Mouse (Mus musculus): Measurements from ENCODE around the gene Atxn7l1. TPM values are rescaled to one million over a fixed set of nuclear protein-coding genes. Genes with fewer than 3 reads are reported as not detected.

Gene Atxn7l1
- 10 to 100 TPM; 30.8 to 31.6 TPM for total RNA-seq (2021)
- 19.9 and 21.8 TPM in 2 replicates for polyA plus RNA-seq (2012; rRNA removed)
- long read RNA-seq, partial matches to known transcripts: 2 of 10 reads
- long read RNA-seq, other reads (novel, unspliced or antisense): 3 of 10 reads

DNA sequence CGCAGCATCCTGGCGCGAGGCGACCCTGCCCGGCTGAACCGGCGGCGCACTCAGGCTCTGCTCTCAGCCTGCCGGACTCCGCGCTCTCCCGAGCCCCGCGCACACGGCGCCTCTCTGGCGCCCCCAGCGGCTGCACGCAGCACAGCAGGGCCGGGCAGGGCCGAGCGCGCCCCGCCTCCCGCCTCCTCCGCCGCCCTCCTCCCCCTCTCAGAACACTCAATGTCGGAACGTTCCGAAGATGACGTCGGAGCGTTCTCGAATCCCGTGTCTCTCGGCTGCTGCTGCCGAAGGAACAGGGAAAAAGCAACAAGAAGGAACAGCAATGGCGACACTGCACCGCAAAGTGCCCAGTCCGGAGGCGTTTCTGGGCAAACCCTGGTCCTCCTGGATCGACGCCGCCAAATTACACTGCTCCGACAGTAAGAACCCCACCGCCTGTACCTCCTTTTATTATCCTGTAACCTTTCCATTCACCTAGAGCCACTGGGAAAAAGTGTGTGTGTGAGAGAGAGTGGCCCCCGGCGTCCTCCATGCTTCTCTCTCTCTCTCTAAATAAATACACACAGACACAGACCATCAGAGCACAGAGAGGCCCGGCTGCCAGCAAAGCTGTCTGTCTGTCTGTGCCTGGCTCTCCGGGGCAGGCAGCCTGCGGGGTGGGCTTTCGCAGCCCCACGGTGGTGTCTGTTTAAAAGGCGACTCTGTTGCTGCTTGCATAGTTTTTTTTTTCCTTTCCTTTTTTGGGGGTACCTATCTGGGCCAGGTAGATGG is at the start of gene Atxn7l1:
Gene Atxn7l1 (plus strand): TSS at position 197 of the 771 bp plus-strand sequence.
- DNase-seq: peak; percentile 94

GRCm38 (mm10) chr12:33101627-33102026 is 45.9 kb upstream of the Atxn7l1 start:
- no peak for DNase-seq

- DNase-seq: no peak
Measured at GRCm38 (mm10) chr12:33102342-33103115, 45.0 kb upstream of the Atxn7l1 start.

DNA sequence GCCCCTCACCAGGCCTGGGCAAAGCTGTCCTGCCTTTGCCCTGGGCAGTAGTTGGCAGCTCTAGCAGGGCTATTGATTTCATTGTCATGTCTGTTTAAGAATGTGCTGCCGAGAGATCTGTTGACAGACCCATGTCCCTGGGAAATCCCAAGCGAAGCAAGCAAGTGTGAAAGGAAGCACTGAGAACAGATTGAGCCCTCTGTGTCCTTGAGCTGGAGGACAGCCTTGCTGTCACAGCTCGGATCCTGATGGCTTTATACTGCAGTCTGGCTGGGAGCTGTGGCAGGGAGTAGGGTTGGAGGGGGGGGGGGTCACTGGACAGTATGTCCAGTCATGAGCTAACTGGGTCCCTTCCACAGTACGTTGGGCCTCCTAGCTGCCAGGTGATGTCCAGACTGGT is 41.8 kb upstream of the Atxn7l1 start:
- DNase-seq: peak; percentile 43

- no peak for DNase-seq
Measured at GRCm38 (mm10) chr12:33106438-33107167, 40.9 kb upstream of the Atxn7l1 start.

- peak; percentile 36 for DNase-seq
Measured at GRCm38 (mm10) chr12:33109531-33109930, 38.0 kb upstream of the Atxn7l1 start.

DNA sequence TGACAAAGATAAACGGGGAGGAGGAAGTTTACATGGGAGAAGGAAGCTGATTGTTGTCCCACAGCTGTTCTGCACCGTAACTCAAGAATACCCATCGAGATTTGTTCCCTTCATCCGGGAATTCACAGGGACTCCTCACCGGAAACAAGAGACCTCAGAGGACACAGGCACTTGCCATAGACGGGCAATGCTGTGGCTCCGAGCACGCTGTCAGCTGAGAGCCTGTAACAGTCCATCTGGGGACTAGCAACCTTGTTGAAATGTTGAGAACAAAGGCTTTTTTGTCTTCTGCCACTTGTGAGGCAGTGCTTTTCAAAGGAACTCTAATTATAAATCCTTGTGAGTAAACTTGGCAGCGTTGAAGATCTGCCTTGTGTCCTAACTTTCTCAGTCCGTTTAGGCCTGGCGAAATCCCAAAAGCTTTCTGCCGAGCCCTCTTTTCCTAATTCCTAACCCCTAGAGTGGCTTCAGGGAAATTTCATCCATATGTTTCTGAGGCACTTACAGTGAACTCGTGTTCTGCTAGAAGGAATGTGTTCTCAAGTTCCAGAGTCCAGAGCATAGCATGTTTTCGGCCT is 36.5 kb upstream of the Atxn7l1 start:
- DNase-seq: peak; percentile 19

DNA sequence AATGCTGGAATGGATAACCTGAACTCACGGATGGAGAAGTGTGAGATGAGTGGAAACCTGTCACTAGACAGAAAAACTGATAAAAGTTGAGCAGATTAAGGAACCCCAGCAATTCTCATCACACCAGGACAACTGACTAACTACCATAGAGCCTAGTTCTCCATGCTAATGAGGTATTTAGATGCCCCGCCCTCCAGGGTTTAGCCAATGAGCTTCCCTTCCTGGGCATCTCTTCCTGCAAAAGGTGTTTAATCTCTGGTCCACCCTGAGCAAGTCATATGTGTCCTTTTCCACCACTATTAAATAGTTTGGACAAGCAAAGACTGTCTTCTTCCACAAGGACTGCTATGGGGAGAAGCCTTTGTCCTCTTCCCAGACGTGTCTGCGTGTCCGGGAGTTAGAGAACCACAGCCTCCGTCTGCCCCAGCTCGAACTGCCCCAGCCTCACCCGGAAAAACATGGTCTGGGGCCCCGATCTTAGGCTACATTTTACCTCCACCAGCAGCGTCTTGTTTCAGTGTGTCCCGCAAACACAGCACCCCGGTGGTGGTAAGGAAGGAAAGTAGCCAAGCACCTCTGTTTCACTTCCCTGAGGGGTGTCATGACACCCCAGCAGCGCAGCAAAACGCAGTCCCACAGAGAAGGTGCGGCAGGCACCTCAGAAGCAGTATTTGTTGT is 28.7 kb upstream of the Atxn7l1 start:
- DNase-seq: no peak

DNA sequence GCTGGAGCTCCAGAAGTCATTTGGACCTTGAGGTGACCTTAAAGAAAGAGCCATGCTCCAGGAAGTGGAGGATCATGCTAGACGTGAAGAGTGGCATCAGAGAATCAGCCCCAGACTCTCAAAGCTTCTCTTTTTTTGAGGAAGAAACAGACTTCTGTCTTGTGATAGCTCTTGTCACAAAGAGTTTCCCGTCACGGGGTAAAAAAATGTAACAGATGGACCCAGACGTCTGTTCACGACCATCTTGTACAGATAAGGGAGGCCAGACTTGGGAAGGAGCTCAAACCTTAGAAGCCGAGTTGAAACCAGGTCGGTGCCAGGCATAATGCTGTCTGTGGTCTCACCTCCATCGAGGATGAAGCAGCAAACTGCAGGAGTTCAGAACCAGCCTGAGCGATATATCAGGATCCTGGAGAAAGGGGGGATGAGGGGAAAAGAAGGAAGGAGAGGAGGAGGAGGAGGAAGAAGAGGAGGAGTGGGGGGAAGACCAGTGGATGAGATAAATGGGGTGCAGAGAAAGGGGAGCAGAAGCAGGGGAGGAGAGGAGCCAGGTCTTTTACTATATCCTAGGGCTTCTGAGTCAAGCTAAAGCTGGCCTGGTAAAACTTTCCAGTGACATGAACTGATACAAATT is 21.8 kb upstream of the Atxn7l1 start:
- DNase-seq: no peak

- DNase-seq: no peak
Measured at GRCm38 (mm10) chr12:33126243-33126642, 21.2 kb upstream of the Atxn7l1 start.

GRCm38 (mm10) chr12:33128121-33128520 is 19.4 kb upstream of the Atxn7l1 start:
- DNase-seq: no peak

- DNase-seq: no peak
Measured at GRCm38 (mm10) chr12:33128702-33129101, 18.8 kb upstream of the Atxn7l1 start.

DNA sequence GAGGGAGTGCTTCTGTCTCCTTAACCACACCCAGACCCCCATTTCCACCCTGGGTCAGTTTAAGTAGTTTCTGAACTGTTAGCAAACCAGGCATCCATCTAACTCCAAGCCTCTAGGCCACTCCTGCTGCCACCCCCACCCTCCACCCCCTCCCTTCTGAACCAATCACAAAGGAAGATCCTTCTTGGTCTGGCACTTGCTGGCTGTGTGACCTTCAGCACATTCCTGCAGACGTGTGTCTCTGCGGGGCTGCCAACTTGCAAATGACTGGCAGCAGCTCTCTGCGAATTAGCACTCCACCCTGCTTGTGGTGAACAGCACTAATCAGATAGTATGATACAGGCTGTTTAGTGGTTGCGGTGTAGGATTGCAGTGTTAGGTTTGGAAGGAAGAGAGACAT is 18.1 kb upstream of the Atxn7l1 start:
- DNase-seq: peak; percentile 55

DNA sequence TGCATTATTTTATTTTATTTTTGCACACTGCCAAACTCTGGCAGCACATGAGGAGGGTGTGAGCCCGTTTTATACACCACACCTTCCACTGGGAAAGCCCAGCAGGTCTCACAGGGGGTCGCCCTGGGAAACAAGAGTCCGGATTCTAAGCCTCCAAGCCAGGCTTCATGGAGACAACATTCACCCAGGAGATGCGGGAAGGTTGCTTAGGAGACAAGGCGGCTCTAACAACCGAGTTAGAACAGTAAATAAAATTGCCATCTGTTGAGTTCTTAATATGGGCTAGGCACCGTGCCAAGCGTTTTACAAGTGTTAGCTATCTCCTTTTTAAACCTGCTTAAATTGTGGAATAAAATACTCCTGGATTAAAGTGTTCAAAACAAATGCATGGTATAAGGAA is 17.1 kb upstream of the Atxn7l1 start:
- DNase-seq: no peak

- no peak for DNase-seq
Measured at GRCm38 (mm10) chr12:33131796-33132195, 15.7 kb upstream of the Atxn7l1 start.

- DNase-seq: no peak
Measured at GRCm38 (mm10) chr12:33137857-33138256, 9.6 kb upstream of the Atxn7l1 start.

DNA sequence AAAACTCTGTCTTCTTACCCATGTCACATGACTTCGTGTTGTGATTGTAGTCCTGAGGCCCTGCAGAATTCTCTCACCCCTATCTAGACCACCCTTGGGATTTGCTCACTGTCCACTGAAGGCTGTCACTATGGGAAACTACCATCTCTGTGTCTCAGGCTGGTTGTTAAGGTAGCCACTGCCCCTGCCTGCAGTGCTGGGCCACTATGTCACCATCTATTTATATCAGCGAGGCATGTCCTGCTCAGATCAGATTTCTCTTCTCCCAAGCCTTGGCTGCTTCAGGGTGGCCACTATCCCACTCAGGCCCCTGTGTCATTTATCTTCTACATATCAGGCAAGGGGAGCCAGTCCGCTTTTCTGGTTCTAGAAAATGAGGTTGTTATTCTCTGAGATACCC is 8.4 kb upstream of the Atxn7l1 start:
- DNase-seq: no peak

- no peak for DNase-seq
Measured at GRCm38 (mm10) chr12:33144456-33144855, 3.0 kb upstream of the Atxn7l1 start.

- DNase-seq: no peak
Measured at GRCm38 (mm10) chr12:33146622-33147433, 665 bp upstream of the Atxn7l1 start.
